Mouse (Mus musculus) megakaryocyte-erythroid progenitor cell, adult 5-6 weeks (primary cell): ENCODE measurements around the gene Slc24a1. TPM values are rescaled to one million over a fixed set of nuclear protein-coding genes. Genes with fewer than 3 reads are reported as not detected.

Source experiments
- total RNA-seq, 2 experiments: library from RNA; stranded (forward) in 1 of 2; stranded (reverse) in 1 of 2; fragments of 200-1000, 215-1000 nt in 1 of 2; fragments of >200 nt in 1 of 2; fragmentation: Nextera tagmentation in 1 of 2; gene quantifications; 2 replicates each; pipeline ENCODE4 v1.2.3; 2014 to 2017

Slc24a1 gene
- total RNA-seq, 2 experiments from 2014 or later, result not detected

Other genes with a start within 250 kb of the Slc24a1 start
- 64.7 and 115 TPM in 2 replicates for gene Rab11a, start 213.8 kb downstream of the Slc24a1 start, total RNA-seq (2014; fragmentation: Nextera tagmentation)
- 82.7 and 113 TPM in 2 replicates for gene Rab11a, start 213.8 kb downstream of the Slc24a1 start, total RNA-seq (2017)
- gene Dennd4a, start 140.3 kb downstream of the Slc24a1 start, total RNA-seq (2014; fragmentation: Nextera tagmentation), result 56.7 and 85.2 TPM in 2 replicates
- 46.2 and 50.6 TPM in 2 replicates for gene Dennd4a, start 140.3 kb downstream of the Slc24a1 start, total RNA-seq (2017)
- 31.8 and 39.6 TPM in 2 replicates for gene Ints14, start 9.3 kb upstream of the Slc24a1 start, total RNA-seq (2014; fragmentation: Nextera tagmentation)
- gene Ints14, start 9.3 kb upstream of the Slc24a1 start, total RNA-seq (2017), result 31.6 and 43.1 TPM in 2 replicates
- gene Hacd3, start 70.1 kb upstream of the Slc24a1 start, total RNA-seq (2014; fragmentation: Nextera tagmentation), result 40.4 and 48.9 TPM in 2 replicates
- 68.1 and 71.5 TPM in 2 replicates for gene Hacd3, start 70.1 kb upstream of the Slc24a1 start, total RNA-seq (2017)
- gene Dpp8, start 80.8 kb upstream of the Slc24a1 start, total RNA-seq (2014; fragmentation: Nextera tagmentation), result 76.5 and 88.9 TPM in 2 replicates
- 77.5 and 95.5 TPM in 2 replicates for gene Dpp8, start 80.8 kb upstream of the Slc24a1 start, total RNA-seq (2017)
- 0.35 TPM in 1 of 2 replicates, not detected in the other for gene Igdcc4, start 149.9 kb upstream of the Slc24a1 start, total RNA-seq (2014; fragmentation: Nextera tagmentation)
- 0.42 TPM in 1 of 2 replicates, not detected in the other for gene Igdcc4, start 149.9 kb upstream of the Slc24a1 start, total RNA-seq (2017)
- not detected in 2 replicates for gene Igdcc3, start 189.6 kb upstream of the Slc24a1 start, total RNA-seq (2014; fragmentation: Nextera tagmentation)
- not detected in 2 replicates for gene Igdcc3, start 189.6 kb upstream of the Slc24a1 start, total RNA-seq (2017)
- 4.9 and 8.3 TPM in 2 replicates for gene Parp16, start 243.7 kb upstream of the Slc24a1 start, total RNA-seq (2014; fragmentation: Nextera tagmentation)
- 0.30 and 6.7 TPM in 2 replicates for gene Parp16, start 243.7 kb upstream of the Slc24a1 start, total RNA-seq (2017)